Mouse (Mus musculus) mouse embryonic stem cell (cell line): ENCODE measurements around the gene Izumo1.

ENCODE experiments used
- in situ Hi-C, 2 experiments: fragments of 300-500 bp; cut with MboI; formaldehyde crosslinking; loops; 1 replicate in 1 of 2; 3 replicates in 1 of 2; pipeline ENCODE4 v1.14.3; 2019 to 2020; ENCODE audit warnings: low sequenced_read_pairs in 2 of 2, low pct_unique_long_range_greater_than_20kb in 1 of 2, mixed read lengths in 1 of 2; ENCODE audit not compliant: unreplicated experiment in 1 of 2

Izumo1 gene

DNA sequence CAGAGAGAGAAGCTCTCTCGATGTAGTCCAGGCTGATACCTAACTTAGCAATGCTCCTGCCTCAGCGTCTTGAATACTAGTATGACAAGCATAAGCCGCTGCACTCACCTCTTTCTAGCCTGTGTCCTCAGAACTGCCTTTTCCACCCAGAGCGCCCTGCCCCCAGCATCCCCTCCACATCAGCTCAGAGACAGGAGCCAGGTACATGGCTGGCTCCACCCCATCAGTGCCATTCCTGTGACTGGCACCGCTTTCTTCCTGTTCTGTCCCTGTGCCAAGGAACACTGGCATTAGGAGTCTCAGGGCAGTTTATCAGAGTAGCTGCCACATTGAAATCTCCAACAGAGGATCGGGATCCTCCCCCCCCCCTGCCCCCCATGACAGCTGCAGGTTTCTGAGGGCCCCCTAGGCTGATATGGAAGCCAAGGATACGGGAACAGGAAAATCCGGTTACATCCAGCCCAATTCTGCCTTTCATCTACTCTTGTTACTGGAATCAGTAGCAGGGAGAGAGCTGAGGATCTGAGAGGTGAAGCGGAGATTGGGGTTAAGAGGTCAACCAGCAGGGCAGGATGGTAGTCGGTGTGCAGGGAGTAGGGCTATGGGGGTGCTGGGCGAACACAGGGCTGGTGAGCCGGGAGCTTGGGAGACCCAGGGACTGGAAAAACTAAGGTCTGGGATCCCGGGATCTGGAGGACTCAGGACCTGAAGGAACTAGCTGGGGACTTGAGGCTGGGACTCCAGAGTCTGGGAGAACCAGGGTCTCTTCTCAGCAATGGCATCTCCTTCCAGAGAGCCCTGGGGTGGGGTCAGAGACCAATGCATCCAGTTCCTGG, 43.9 kb downstream of the Izumo1 start:
- in situ Hi-C loops, result no loop called here

GRCm38 (mm10) chr7:45666161-45666560, 44.5 kb downstream of the Izumo1 start, which contains the start of gene Fut2:
Gene Fut2, minus strand, starts transcription at chr7:45666394.
- in situ Hi-C loops, result no loop called here

- in situ Hi-C loops, result no loop called here
Measured at GRCm38 (mm10) chr7:45667761-45668160, 46.1 kb downstream of the Izumo1 start.

- in situ Hi-C loops, result no loop called here
Measured at GRCm38 (mm10) chr7:45668921-45669320, 47.3 kb downstream of the Izumo1 start.

GRCm38 (mm10) chr7:45677627-45678295, 56.1 kb downstream of the Izumo1 start:
- in situ Hi-C loops, result no loop called here
